Mouse (Mus musculus): Measurements from ENCODE around the gene Acaca.

DNA sequence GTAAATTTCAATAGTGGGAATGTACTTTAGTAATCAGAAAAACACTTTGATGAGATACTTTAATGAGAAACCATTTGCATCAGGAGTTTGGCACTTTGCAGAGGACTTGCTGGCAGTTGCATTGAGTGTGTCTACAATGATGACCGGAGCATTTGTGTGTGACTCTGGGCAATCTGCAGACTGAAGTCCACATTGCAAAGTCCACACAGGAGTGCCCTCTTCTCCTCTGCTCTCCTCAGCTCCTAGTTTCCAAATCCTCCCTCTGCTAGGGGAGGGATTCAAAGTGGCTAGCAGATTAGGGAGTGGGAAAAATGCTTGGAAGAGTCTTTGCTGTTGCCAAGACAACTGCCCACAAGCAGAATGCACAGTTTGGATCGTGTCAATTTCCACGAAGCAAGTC lies 16.6 kb downstream of the Acaca start:
- TF ChIP-seq TCF3 (IDR thresholded peaks at IDR 0.05; ENCODE audit: insufficient read length, low read depth) (no peak), CEBPB (IDR thresholded peaks at IDR 0.05; ENCODE audit: insufficient read depth, poor library complexity, severe bottlenecking) (no peak), MYOG (IDR thresholded peaks at IDR 0.05; ENCODE audit: control insufficient read depth in 1 of 3, insufficient read depth in 1 of 3, insufficient read length in 2 of 3, low read depth in 2 of 3) (no peak), POLR2A (IDR thresholded peaks at IDR 0.05; ENCODE audit: insufficient read length, low read depth) (no peak)
